Mouse (Mus musculus) mouse trophoblast stem cell (cell line): Measurements from ENCODE around the gene Gm45213.

Experiments used
- in situ Hi-C, 2 experiments: fragments of 300-500 bp; cut with MseI, MboI; formaldehyde crosslinking; loops; 2 replicates in 1 of 2; 3 replicates in 1 of 2; pipeline ENCODE4 v1.15.1; 2025

The Gm45213 gene

GRCm38 (mm10) chr7:66105771-66106170, 62.4 kb downstream of the Gm45213 start:
- in situ Hi-C loops = loop anchor here (5.0 to 25.0 kb wide), 3 partner anchors 149 to 557 kb away; no protein-coding TSS in a partner anchor

- in situ Hi-C loops = loop anchor here (5.0 to 25.0 kb wide), 3 partner anchors 148 to 556 kb away; no protein-coding TSS in a partner anchor
Observed at GRCm38 (mm10) chr7:66106581-66107056, 63.2 kb downstream of the Gm45213 start.

GRCm38 (mm10) chr7:66107206-66107605, 63.8 kb downstream of the Gm45213 start:
- in situ Hi-C loops = loop anchor here (5.0 to 25.0 kb wide), 3 partner anchors 148 to 555 kb away; no protein-coding TSS in a partner anchor

- in situ Hi-C loops = loop anchor here (5.0 to 25.0 kb wide), 3 partner anchors 147 to 554 kb away; no protein-coding TSS in a partner anchor
Observed at GRCm38 (mm10) chr7:66107930-66108329, 64.5 kb downstream of the Gm45213 start.

- in situ Hi-C loops = loop anchor here (5.0 to 25.0 kb wide), 3 partner anchors 146 to 553 kb away; no protein-coding TSS in a partner anchor
Observed at GRCm38 (mm10) chr7:66108961-66109854, 65.8 kb downstream of the Gm45213 start, which contains the start of gene Chsy1. TSS of gene Chsy1 (plus strand) at chr7:66109515.

GRCm38 (mm10) chr7:66109855-66110635, 66.6 kb downstream of the Gm45213 start:
- in situ Hi-C loops = loop anchor here (5.0 to 25.0 kb wide), 3 partner anchors 145 to 552 kb away; no protein-coding TSS in a partner anchor

- in situ Hi-C loops = loop anchor here in 1 of 2 experiments (25.0 kb wide), 1 partner anchor 552 kb away; no protein-coding TSS in a partner anchor
Observed at GRCm38 (mm10) chr7:66110636-66111112, 67.3 kb downstream of the Gm45213 start.

GRCm38 (mm10) chr7:66111211-66111610, 67.8 kb downstream of the Gm45213 start:
- in situ Hi-C loops = loop anchor here in 1 of 2 experiments (25.0 kb wide), 1 partner anchor 551 kb away; no protein-coding TSS in a partner anchor
